Mouse (Mus musculus): ENCODE data around the gene Mgarp. TPM values are rescaled to one million over a fixed set of nuclear protein-coding genes. Genes with fewer than 3 reads are reported as not detected.
A peak's percentile ranks its signal among the peaks of the same experiment; 100 is the strongest.
"Not testable (repeated sequence)": the region's sequence is repeated elsewhere in the genome, so short reads cannot be mapped to it uniquely, and the experiment has no call there.

Mgarp gene
- polyA plus RNA-seq, 1 experiment: 0.36 TPM

GRCm38 (mm10) chr3:51353325-51354033, 43.1 kb downstream of the Mgarp start:
- 74% methylated on average over 4 of the region's 4 CpGs for WGBS
- no peak overlapping the region for H3K4me3 ChIP-seq (ENCODE audit: extremely low read depth, insufficient read depth, insufficient read length)
- no peaks in the 10 kb centered on the region for H3K36me3 ChIP-seq (ENCODE audit: control insufficient read depth, insufficient read depth, low read length)
- no peak overlapping the region for H3K27ac ChIP-seq (ENCODE audit: insufficient read depth, low read length)
- no peak for TF ChIP-seq POLR2A (IDR thresholded peaks at IDR 0.05; ENCODE audit: low read depth, low read length)
- TF ChIP-seq CTCF (IDR thresholded peaks at IDR 0.05; ENCODE audit: extremely low read depth, insufficient read depth, insufficient read length, insufficient replicate concordance): peak; percentile 56; the same call in 1 of the 2 replicates
- no peaks in the 10 kb centered on the region for H3K27me3 ChIP-seq (ENCODE audit: control insufficient read depth, insufficient read depth, low read length)
- DNase-seq (ENCODE audit: low read depth in 1 of 2, low spot score in 2 of 2): peak in 1 of 2 experiments; percentile 57
- no peaks in the 10 kb centered on the region for H3K4me1 ChIP-seq (ENCODE audit: control insufficient read depth, insufficient read depth, insufficient read length)

- WGBS: 87% methylated on average over 3 of the region's 3 CpGs
- no peaks in the 10 kb centered on the region for H3K27me3 ChIP-seq (ENCODE audit: control insufficient read depth, insufficient read depth, low read length)
Measured at GRCm38 (mm10) chr3:51350806-51351205, 45.7 kb downstream of the Mgarp start.

GRCm38 (mm10) chr3:51348646-51349238, 47.8 kb downstream of the Mgarp start:
- H3K4me3 ChIP-seq (ENCODE audit: extremely low read depth, insufficient read depth, insufficient read length): no peak overlapping the region

More at GRCm38 (mm10) chr3:51350806-51351205, 45.7 kb downstream of the Mgarp start:
- TF ChIP-seq POLR2A (IDR thresholded peaks at IDR 0.05; ENCODE audit: low read depth, low read length) (no peak), CTCF (IDR thresholded peaks at IDR 0.05; ENCODE audit: extremely low read depth, insufficient read depth, insufficient read length, insufficient replicate concordance) (no peak)
- Histone ChIP-seq H3K36me3 (ENCODE audit: control insufficient read depth, insufficient read depth, low read length) (no peaks in the 10 kb centered on the region), H3K27ac (ENCODE audit: insufficient read depth, low read length) (no peak overlapping the region), H3K4me3 (ENCODE audit: extremely low read depth, insufficient read depth, insufficient read length) (no peak overlapping the region), H3K4me1 (ENCODE audit: control insufficient read depth, insufficient read depth, insufficient read length) (no peaks in the 10 kb centered on the region)
- no peak for DNase-seq (ENCODE audit: low read depth in 1 of 2, low spot score in 2 of 2)

DNA sequence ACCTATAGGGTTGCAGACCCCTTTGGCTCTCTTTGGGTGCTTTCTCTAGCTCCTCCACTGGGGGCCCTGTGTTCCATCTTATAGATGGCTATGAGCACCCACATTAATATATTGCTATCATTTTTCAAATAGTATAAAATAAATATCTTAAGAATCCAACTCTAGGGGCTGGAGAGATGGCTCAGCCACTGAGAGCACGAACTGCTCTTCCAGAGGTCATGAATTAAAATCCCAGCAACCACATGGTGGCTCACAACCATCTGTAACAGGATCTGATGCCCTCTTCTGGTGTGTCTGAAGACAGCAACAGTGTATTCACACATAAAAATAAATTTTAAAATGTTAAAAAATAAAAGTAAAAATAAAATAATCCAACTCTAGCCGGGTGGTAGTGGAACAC, 51.5 kb downstream of the Mgarp start:
- H3K4me3 ChIP-seq (ENCODE audit: extremely low read depth, insufficient read depth, insufficient read length); H3K27ac ChIP-seq (ENCODE audit: insufficient read depth, low read length); H3K36me3 ChIP-seq (ENCODE audit: control insufficient read depth, insufficient read depth, low read length); DNase-seq (ENCODE audit: low read depth in 1 of 2, low spot score in 2 of 2); H3K27me3 ChIP-seq (ENCODE audit: control insufficient read depth, insufficient read depth, low read length); H3K4me1 ChIP-seq (ENCODE audit: control insufficient read depth, insufficient read depth, insufficient read length): not testable (repeated sequence)
- 92% methylated on average over 2 of the region's 2 CpGs for WGBS

More at GRCm38 (mm10) chr3:51348646-51349238, 47.8 kb downstream of the Mgarp start:
- no peak for TF ChIP-seq POLR2A (IDR thresholded peaks at IDR 0.05; ENCODE audit: low read depth, low read length)
- no peak for TF ChIP-seq CTCF (IDR thresholded peaks at IDR 0.05; ENCODE audit: extremely low read depth, insufficient read depth, insufficient read length, insufficient replicate concordance)
- Histone ChIP-seq H3K27ac (ENCODE audit: insufficient read depth, low read length) (no peak overlapping the region), H3K27me3 (ENCODE audit: control insufficient read depth, insufficient read depth, low read length) (no peaks in the 10 kb centered on the region), H3K4me1 (ENCODE audit: control insufficient read depth, insufficient read depth, insufficient read length) (no peaks in the 10 kb centered on the region), H3K36me3 (ENCODE audit: control insufficient read depth, insufficient read depth, low read length) (no peaks in the 10 kb centered on the region)
- WGBS: 67% methylated on average over 3 of the region's 3 CpGs
- no peak for DNase-seq (ENCODE audit: low read depth in 1 of 2, low spot score in 2 of 2)

DNA sequence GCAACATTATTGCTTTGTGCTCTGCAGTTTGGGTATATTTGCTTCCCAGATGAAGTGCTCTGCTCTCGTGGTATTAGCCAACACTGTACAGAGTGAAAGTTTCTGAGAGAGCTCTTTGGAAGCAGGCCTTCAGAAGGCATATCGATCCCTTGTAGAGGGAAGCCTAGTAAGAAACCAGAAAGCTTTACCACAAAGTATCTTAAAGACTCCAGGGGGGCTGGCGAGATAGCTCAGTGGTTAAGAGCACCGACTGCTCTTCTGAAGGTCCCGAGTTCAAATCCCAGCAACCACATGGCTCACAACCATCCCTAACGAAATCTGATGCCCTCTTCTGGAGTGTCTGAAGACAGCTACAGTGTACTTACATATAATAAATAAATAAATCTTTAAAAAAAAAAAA, 52.4 kb downstream of the Mgarp start:
- H3K27me3 ChIP-seq (ENCODE audit: control insufficient read depth, insufficient read depth, low read length); H3K27ac ChIP-seq (ENCODE audit: insufficient read depth, low read length); H3K4me3 ChIP-seq (ENCODE audit: extremely low read depth, insufficient read depth, insufficient read length); H3K4me1 ChIP-seq (ENCODE audit: control insufficient read depth, insufficient read depth, insufficient read length); H3K36me3 ChIP-seq (ENCODE audit: control insufficient read depth, insufficient read depth, low read length); DNase-seq (ENCODE audit: low read depth in 1 of 2, low spot score in 2 of 2): not testable (repeated sequence)
- 87% methylated on average over 6 of the region's 6 CpGs for WGBS

DNA sequence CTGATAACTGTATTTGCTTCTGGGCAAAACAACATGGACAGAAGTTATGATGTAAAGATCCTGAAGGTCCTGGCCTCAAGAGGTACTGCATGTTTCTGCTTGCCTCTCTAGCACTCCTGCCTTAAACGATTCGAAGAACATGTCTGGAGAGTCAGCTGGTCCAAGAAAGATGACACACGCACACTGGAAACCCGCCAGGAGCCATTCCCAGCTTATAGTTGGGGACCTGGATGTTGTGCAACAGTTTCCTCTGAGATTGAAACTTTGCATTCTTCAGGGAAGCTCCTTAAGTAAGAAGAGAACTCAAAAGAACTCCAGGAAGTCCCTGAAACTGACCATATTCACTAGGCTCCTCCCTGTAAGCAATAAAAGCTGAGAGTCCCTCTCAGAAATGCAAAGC, 53.3 kb downstream of the Mgarp start:
- Histone ChIP-seq H3K27ac (ENCODE audit: insufficient read depth, low read length) (no peak overlapping the region), H3K4me3 (ENCODE audit: extremely low read depth, insufficient read depth, insufficient read length) (no peak overlapping the region), H3K27me3 (ENCODE audit: control insufficient read depth, insufficient read depth, low read length) (no peaks in the 10 kb centered on the region), H3K4me1 (ENCODE audit: control insufficient read depth, insufficient read depth, insufficient read length) (no peaks in the 10 kb centered on the region; the same call in 1 of the 2 replicates), H3K36me3 (ENCODE audit: control insufficient read depth, insufficient read depth, low read length) (no peaks in the 10 kb centered on the region)
- no peak for TF ChIP-seq POLR2A (IDR thresholded peaks at IDR 0.05; ENCODE audit: low read depth, low read length)
- no peak for TF ChIP-seq CTCF (IDR thresholded peaks at IDR 0.05; ENCODE audit: extremely low read depth, insufficient read depth, insufficient read length, insufficient replicate concordance)
- WGBS: 95% methylated on average over 4 of the region's 4 CpGs
- DNase-seq (ENCODE audit: low read depth in 1 of 2, low spot score in 2 of 2): no peak

DNA sequence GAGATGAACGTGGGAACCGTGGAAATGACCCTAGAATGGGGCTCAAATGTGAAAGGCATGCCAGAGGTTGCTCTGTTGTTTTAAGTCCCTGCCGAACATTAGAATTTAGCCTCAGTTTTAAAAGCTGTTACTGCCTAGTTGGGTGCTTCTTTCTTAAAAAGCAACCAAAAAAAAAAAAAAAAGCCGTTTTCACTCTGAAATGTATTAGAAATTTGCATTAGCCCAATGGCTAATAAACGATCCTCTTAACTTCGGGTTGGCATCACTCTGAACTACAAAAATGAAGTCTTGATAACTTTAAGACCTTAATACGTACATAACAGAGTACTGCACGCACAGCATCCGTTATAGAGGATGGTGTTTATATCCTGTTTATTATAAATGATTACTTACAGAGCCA, 54.4 kb downstream of the Mgarp start:
- Histone ChIP-seq H3K27ac (ENCODE audit: insufficient read depth, low read length) (peak overlapping the region; percentile 78), H3K27me3 (ENCODE audit: control insufficient read depth, insufficient read depth, low read length) (no peaks in the 10 kb centered on the region), H3K4me3 (ENCODE audit: extremely low read depth, insufficient read depth, insufficient read length) (peak overlapping the region; percentile 96), H3K4me1 (ENCODE audit: control insufficient read depth, insufficient read depth, insufficient read length) (no peaks in the 10 kb centered on the region; the same call in 1 of the 2 replicates), H3K36me3 (ENCODE audit: control insufficient read depth, insufficient read depth, low read length) (no peaks in the 10 kb centered on the region)
- DNase-seq (ENCODE audit: low read depth in 1 of 2, low spot score in 2 of 2): no peak
- 7% methylated on average over 9 of the region's 9 CpGs for WGBS
- no peak for TF ChIP-seq CTCF (IDR thresholded peaks at IDR 0.05; ENCODE audit: extremely low read depth, insufficient read depth, insufficient read length, insufficient replicate concordance)
- TF ChIP-seq POLR2A (IDR thresholded peaks at IDR 0.05; ENCODE audit: low read depth, low read length): no peak
